Mouse (Mus musculus): ENCODE measurements around the gene Btnl1.

- TF ChIP-seq CTCF (IDR thresholded peaks at IDR 0.05; ENCODE audit: borderline replicate concordance, insufficient read depth, low read length) (no peak), POLR2A (IDR thresholded peaks at IDR 0.05; ENCODE audit: low read depth, low read length) (no peak)
Measured at GRCm38 (mm10) chr17:34391507-34391906, 14.6 kb downstream of the Btnl1 start.

Data from embryonic fibroblast, embryonic 13.5 days (primary cell).